Mouse (Mus musculus): ENCODE measurements around the gene Sstr2.

DNA sequence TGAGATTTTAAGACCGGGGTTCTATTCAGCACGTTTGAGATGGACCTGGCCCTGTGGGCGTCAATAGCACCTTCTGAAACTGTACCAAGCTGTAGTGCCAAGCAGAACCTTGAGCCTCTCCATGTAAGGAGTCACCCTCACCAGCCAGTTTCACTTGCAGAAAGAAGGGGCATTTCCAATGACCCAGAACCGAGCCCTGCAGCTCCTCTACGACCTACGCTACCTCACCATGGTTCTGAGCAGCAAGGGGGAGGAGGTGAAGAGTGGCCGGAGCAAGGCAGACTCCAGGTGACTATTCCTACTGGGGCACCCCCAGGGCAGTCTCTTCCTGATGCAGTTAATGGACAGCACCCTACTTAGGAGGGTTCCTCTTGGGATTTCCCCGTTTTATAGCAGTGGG, 39.2 kb downstream of the Sstr2 start:
- TF ChIP-seq MAX (IDR thresholded peaks at IDR 0.05) (no peak), CEBPB (IDR thresholded peaks at IDR 0.05; ENCODE audit: low read depth) (no peak), CTCF (IDR thresholded peaks at IDR 0.05; ENCODE audit: control insufficient read depth, insufficient read depth, insufficient read length) (no peak), USF1 (IDR thresholded peaks at IDR 0.05; ENCODE audit: low read depth) (no peak), MYOD1 (IDR thresholded peaks at IDR 0.05; ENCODE audit: control insufficient read depth, insufficient read length, low read depth) (no peak), MYOG (IDR thresholded peaks at IDR 0.05; ENCODE audit: control insufficient read depth, extremely low read depth, insufficient read length) (no peak)

Measured in C2C12 (cell line).